Mouse (Mus musculus) hindbrain, embryonic 16.5 days (tissue): ENCODE measurements around the gene Snx32. TPM values are rescaled to one million over a fixed set of nuclear protein-coding genes. Genes with fewer than 3 reads are reported as not detected.

Experiments
- ATAC-seq: fragments of 200-750 bp; cut with Nextera tagmentation; 2 replicates; pipeline ENCODE4 v1.8.0; 2017; ENCODE audit warnings: moderate TSS enrichment, moderate library complexity
- H3K27ac ChIP-seq: fragments of 300-500 bp; sonication (generic); 2 replicates; pipeline ENCODE4 v1.5.1; 2014; ENCODE audit warnings: low read depth, mild to moderate bottlenecking, control low read depth, low read length, moderate library complexity
- H3K27me3 ChIP-seq: fragments of 300-500 bp; sonication (generic); replicated peaks from 2 replicates; pipeline ENCODE4 v1.6.1; 2014; ENCODE audit warnings: low read length; ENCODE audit not compliant: control insufficient read depth, insufficient read depth
- H3K36me3 ChIP-seq: fragments of 300-500 bp; sonication (generic); 2 replicates; pipeline ENCODE4 v1.6.1; 2014; ENCODE audit warnings: mild to moderate bottlenecking, low read length, moderate library complexity, mixed read lengths; ENCODE audit not compliant: control insufficient read depth, insufficient read depth
- H3K4me1 ChIP-seq: fragments of 300-500 bp; sonication (generic); 2 replicates; pipeline ENCODE4 v1.6.1; 2014; ENCODE audit warnings: low read depth, low read length; ENCODE audit not compliant: control insufficient read depth, insufficient read depth
- H3K4me2 ChIP-seq: fragments of 300-500 bp; sonication (generic); 2 replicates; pipeline ENCODE4 v1.6.1; 2014; ENCODE audit warnings: mild to moderate bottlenecking, low read length, control low read depth, moderate library complexity
- H3K4me3 ChIP-seq: fragments of 300-500 bp; sonication (generic); 2 replicates; pipeline ENCODE4 v1.5.1; 2014; ENCODE audit warnings: mild to moderate bottlenecking, low read length, control low read depth, moderate library complexity
- H3K9ac ChIP-seq: fragments of 300-500 bp; sonication (generic); 2 replicates; pipeline ENCODE4 v1.6.1; 2014; ENCODE audit warnings: low read depth, mild to moderate bottlenecking, control low read depth, low read length, moderate library complexity
- H3K9me3 ChIP-seq: fragments of 300-500 bp; sonication (generic); 2 replicates; pipeline ENCODE4 v1.6.1; 2014; ENCODE audit warnings: mild to moderate bottlenecking, low read length, moderate library complexity; ENCODE audit not compliant: control insufficient read depth
- WGBS: fragments of 180-500 bp; shearing (Covaris S2); extraction: QIAGEN DNeasy Blood & Tissue Kit; methylation state at CpG from one replicate; pipeline ENCODE4 v1.1.7; 2014; 5-methylcytosine and 5-hydroxymethylcytosine counted together
- polyA plus RNA-seq: library from polyadenylated mRNA; unstranded; fragments of >200 nt; fragmentation: Nextera tagmentation; extraction: Ambion mirVana; gene quantifications from 2 replicates; pipeline ENCODE4 v1.2.1, GENCODE M21; 2015

Snx32 gene
- polyA plus RNA-seq, 1 experiment from 2014 or later, result 101 TPM

DNA sequence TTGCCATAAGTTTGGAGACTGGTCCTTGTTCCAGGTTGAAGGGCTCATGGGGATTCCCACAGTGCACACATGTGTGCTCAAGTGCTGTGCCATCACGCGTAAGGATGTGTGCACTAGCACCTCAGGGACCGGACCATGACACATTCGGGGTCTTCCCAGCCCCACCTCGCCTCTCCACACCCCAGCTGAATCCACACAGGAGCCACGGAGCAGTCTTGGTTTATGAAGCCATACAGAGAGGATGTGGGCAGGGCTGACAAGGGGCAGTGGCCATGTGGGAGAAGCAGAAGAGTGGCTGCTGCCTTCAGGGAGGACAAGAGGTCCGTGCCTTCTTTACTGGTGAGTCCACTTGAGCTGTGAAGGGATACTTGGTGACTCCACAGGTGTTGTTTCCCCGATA is 45.3 kb downstream of the Snx32 start:
- Histone ChIP-seq H3K27ac (no peak overlapping the region; the same call in 1 of the 2 replicates), H3K9me3 (no peaks in the 10 kb centered on the region), H3K9ac (no peak overlapping the region), H3K27me3 (no peaks in the 10 kb centered on the region), H3K36me3 (peaks cover 32% of the 10 kb centered on the region), H3K4me3 (no peak overlapping the region), H3K4me2 (no peak overlapping the region), H3K4me1 (peaks cover 19% of the 10 kb centered on the region)
- no peak for ATAC-seq
- 94% methylated on average over 8 of the region's 8 CpGs for WGBS

DNA sequence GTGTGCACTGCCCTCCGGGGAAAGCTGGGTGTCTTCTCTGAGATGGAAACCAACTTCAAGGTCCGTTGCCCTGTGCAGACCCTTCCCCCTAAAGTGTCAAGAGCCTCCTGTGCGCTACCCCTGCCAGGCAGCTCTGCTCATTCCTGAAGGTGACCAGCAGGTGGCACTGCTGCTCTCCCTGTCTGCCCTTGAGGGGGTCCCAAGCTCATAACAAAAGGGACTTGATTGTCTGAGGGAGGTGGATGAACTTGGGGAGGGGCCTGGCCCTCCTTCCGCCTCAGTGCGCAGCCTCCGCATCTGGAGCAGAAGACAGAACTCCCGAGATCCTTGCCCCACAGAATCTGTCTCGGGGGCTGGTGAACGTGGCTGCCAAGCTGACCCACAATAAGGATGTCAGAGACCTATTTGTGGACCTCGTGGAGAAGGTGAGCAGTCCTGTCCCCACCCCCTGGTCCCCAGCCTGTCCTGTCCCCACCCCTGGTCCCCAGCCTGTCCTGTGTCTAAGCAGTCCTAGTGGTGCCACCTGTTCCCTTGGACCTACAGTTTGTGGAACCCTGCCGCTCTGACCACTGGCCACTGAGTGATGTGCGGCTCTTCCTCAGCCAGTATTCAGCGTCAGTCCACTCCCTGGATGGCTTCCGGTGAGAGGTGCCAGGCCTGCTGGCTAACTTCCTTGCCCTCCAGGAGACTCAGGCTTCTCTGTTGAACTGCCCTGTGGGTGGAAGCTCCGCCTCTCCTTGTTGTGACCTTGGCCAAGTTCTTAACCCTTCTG is 46.4 kb downstream of the Snx32 start:
- ATAC-seq, result peak; percentile 57; the same call in 1 of the 2 replicates
- H3K4me2 ChIP-seq, result peak overlapping the region; percentile 50
- peak overlapping the region; percentile 69 for H3K27ac ChIP-seq
- H3K4me1 ChIP-seq, result peaks cover 22% of the 10 kb centered on the region
- H3K4me3 ChIP-seq, result peak overlapping the region; percentile 28
- peaks cover 32% of the 10 kb centered on the region for H3K36me3 ChIP-seq
- H3K9me3 ChIP-seq, result no peaks in the 10 kb centered on the region
- no peaks in the 10 kb centered on the region for H3K27me3 ChIP-seq
- WGBS, result 36% methylated on average over 14 of the region's 15 CpGs
- H3K9ac ChIP-seq, result peak overlapping the region; percentile 43

DNA sequence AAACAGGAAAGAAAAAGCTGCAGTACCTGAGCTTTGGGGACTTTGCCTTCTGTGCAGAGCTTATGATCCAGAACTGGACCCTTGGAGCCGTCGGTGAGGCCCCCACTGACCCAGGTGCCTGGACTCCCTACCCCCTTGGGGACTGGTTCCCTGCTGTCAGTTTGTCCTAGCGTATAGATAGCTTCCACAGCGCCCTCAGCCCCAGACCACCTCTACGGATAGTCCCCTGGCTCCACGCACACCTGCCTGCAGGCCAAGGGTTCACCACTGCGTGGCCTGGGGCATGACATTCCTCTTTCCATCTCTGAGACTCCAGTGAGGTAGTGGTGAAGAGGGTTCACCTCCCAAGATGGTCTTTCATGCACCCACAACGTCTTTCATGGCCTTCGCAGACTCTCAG is 47.1 kb downstream of the Snx32 start:
- no peak overlapping the region for H3K4me3 ChIP-seq
- no peak overlapping the region for H3K4me2 ChIP-seq
- no peak overlapping the region for H3K27ac ChIP-seq
- no peaks in the 10 kb centered on the region for H3K27me3 ChIP-seq
- peaks cover 23% of the 10 kb centered on the region for H3K4me1 ChIP-seq
- H3K9me3 ChIP-seq, result no peaks in the 10 kb centered on the region
- H3K9ac ChIP-seq, result no peak overlapping the region
- 87% methylated on average over 9 of the region's 9 CpGs for WGBS
- ATAC-seq, result no peak
- peaks cover 32% of the 10 kb centered on the region for H3K36me3 ChIP-seq

DNA sequence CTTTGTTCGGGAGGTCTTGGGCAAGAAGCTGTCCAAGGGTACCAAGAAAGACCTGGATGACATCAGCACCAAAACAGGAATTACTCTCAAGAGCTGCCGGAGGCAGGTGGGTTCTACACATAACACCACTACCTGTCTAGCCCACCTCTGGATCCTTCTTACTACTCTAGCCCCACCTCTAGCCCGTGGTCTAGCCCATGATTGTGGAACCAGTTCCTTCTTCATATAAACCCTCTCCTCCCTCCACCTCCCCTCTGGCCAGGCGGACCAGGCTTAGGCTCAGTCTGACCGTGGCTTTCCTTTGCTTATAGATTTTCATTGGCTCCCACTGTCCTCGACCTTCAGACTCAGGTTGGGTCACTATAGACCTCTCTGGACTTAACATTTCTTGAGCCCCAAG is 48.9 kb downstream of the Snx32 start:
- 88% methylated on average over 6 of the region's 6 CpGs for WGBS
- Histone ChIP-seq H3K9me3 (no peaks in the 10 kb centered on the region), H3K27me3 (no peaks in the 10 kb centered on the region), H3K4me1 (peaks cover 30% of the 10 kb centered on the region), H3K9ac (peak overlapping the region; percentile 82), H3K4me2 (peak overlapping the region; percentile 94), H3K36me3 (peaks cover 20% of the 10 kb centered on the region), H3K4me3 (peak overlapping the region; percentile 73), H3K27ac (no peak overlapping the region)
- no peak for ATAC-seq

DNA sequence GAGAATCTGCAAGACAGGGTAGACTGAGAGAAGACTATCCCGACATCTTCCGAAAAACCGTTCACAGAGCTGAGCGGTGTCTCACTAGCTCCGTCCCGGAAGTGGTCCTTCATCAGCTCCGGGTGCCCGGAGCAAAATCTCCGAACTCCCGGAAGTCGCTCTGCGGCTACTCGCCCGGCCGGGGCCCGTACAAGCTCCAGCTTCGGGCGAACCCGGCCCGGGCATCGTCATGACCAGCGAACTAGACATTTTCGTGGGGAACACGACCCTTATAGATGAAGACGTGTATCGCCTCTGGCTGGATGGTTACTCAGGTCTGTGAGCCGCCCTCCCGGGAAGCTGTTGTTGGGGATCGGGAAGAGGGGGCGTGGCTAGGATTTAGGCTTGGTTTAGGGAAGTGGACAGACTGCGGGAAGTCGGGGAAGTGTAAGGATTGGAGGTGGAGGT is 49.9 kb downstream of the Snx32 start, which contains the start of gene Fibp:
Gene Fibp (plus strand): TSS at position 151 of the 447 bp plus-strand sequence.
- peak within 1 kb of the TSS; percentile 73 for H3K4me3 ChIP-seq
- H3K9me3 ChIP-seq, result no peaks in the 10 kb centered on the region
- peaks cover 39% of the 10 kb centered on the region for H3K4me1 ChIP-seq
- H3K9ac ChIP-seq, result peak within 1 kb of the TSS; percentile 82
- peak; percentile 66 for ATAC-seq
- H3K27ac ChIP-seq, result peak within 1 kb of the TSS; percentile 79
- H3K27me3 ChIP-seq, result no peaks in the 10 kb centered on the region
- peaks cover 15% of the 10 kb centered on the region for H3K36me3 ChIP-seq
- WGBS, result under 1% methylated on average over 32 of the region's 32 CpGs
- peak within 1 kb of the TSS; percentile 94 for H3K4me2 ChIP-seq

DNA sequence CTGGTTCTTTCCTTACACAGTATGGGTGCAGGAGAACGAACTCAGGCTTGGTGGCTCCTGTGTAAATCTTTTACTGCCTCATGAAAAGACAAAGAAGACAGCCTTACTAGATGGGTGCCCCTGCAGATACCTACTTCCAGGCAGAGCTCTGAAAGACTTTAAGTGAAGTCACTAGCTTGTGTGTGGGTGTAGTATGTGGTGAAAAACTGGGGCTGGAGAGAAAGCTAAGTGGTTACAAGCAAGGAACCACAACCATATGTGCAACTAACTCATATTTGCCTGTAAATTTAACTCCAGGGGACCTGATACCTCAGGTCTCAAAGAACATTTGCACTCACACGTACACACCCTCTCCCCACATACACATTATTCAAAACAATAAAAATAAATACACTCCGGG is 50.4 kb downstream of the Snx32 start:
- Histone ChIP-seq H3K27me3 (no peaks in the 10 kb centered on the region), H3K4me2 (peak overlapping the region; percentile 94), H3K9me3 (no peaks in the 10 kb centered on the region), H3K4me3 (peak overlapping the region; percentile 73), H3K4me1 (peaks cover 45% of the 10 kb centered on the region), H3K9ac (peak overlapping the region; percentile 82), H3K27ac (peak overlapping the region; percentile 79), H3K36me3 (peaks cover 10% of the 10 kb centered on the region)
- WGBS, result 26% methylated on average over 3 of the region's 3 CpGs
- ATAC-seq, result no peak

DNA sequence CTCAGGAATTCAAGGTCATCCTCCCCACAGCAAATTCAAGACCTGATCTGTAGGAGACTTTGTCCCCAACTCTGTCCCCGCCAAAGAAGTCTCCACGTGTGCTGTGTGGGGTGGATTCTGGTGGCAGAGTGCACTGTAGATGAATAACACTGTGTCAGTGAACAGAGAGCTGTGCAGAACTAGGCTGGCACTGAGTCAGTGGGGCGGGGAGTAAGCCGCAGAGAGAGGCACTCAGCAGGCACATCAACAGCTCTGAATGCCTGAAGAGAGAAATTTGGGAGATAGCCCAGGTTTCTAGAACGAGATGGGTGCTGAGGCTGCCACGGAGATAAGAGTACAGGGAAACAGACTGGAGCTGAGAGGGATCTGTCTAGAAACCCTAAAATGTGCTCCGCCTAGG is 51.3 kb downstream of the Snx32 start:
- Histone ChIP-seq H3K27ac (no peak overlapping the region), H3K4me2 (no peak overlapping the region), H3K4me3 (no peak overlapping the region), H3K9me3 (no peaks in the 10 kb centered on the region), H3K9ac (no peak overlapping the region), H3K36me3 (peaks cover 9% of the 10 kb centered on the region), H3K4me1 (peaks cover 42% of the 10 kb centered on the region), H3K27me3 (no peaks in the 10 kb centered on the region)
- ATAC-seq, result no peak
- WGBS, result 75% methylated on average over 7 of the region's 7 CpGs

DNA sequence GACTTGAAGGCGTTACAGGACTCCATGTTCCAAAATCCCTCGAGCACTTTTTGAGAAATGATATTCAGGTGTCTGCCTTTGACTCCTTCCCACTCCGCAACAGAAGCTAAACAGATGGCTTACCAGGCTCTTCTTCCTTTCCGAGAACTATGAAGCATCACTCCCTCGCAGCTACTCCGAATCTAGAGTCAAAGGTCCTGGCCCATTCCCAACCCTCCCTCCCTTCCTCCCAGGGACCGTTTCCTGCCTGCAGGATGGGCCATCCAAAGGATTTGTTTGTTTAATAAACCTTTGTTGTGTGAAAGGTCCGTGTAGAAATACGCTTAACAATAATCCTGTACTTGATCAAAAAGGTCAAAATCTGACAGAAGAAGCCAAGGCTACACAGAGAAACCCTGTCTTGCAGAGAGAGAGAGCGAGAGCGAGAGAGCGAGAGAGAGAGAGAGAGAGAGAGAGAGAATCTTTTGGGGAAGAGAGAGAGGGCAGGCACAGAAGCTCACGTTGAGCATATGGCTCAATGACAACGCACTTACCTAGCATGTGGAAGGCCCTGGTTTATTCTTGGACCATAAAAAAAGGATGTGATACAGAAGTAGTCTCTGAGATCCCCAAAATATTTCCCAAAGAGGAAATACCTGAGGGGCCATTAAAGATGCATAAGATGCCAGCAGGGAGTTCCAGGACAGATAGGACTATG is 52.4 kb downstream of the Snx32 start, which contains the start of gene Ccdc85b:
Gene Ccdc85b (minus strand): TSS at position 149 of the 697 bp plus-strand sequence.
- no peaks in the 10 kb centered on the region for H3K27me3 ChIP-seq
- WGBS, result 14% methylated on average over 14 of the region's 14 CpGs
- ATAC-seq, result no peak; the same call in 1 of the 2 replicates
- peaks cover 6% of the 10 kb centered on the region; the same call in 1 of the 2 replicates for H3K36me3 ChIP-seq
- H3K27ac ChIP-seq, result peak within 1 kb of the TSS; percentile 98
- peak within 1 kb of the TSS; percentile 94 for H3K4me3 ChIP-seq
- peak within 1 kb of the TSS; percentile 98 for H3K4me2 ChIP-seq
- H3K9me3 ChIP-seq, result no peaks in the 10 kb centered on the region
- H3K4me1 ChIP-seq, result peaks cover 41% of the 10 kb centered on the region
- peak within 1 kb of the TSS; percentile 96 for H3K9ac ChIP-seq
